Comparison of ENCODE assay signal across 9 mouse cellular contexts in the genomic region with DNA sequence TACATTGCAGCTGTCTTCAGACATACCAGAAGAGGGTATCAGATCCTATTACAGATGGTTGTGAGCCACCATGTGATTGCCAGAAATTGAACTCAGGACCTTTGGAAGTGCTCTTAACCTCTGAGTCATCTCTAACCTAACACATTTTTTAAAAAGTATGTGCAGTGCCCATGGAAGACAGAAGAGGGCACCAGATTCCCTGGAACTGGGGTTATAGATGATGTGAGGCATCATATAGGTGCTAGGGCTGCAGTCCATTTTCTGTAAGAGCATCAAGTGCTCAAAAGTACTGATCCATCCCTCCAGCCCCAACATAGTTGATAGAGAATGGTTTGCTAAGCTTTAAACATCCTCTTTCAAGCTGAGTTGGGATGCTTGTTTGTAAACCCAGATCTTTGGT. TPM values are rescaled to one million over a fixed set of nuclear protein-coding genes. Genes with fewer than 3 reads are reported as not detected.
DNase-seq lines count a peak whose midpoint lies in the region; ATAC-seq and TF ChIP-seq lines count a peak whose summit lies in the region.
"Had no signal": no experiment of that assay in that cellular context is flagged by ENCODE, and none has a peak within 500 bp of the region (broad histone marks: within the 10 kb centered on the region; RNA-seq: fewer than 3 reads in every experiment).

No protein-coding gene starts in this region.

- no peak overlapping the region for H3K9ac ChIP-seq in midbrain, embryonic 16.5 days (ENCODE audit: low read depth, low read length)
- no peak overlapping the region for H3K9ac ChIP-seq in liver, postnatal 0 days (replicated peaks)
- no peak overlapping the region for H3K9ac ChIP-seq in stomach, postnatal 0 days (ENCODE audit: low read length)
- H3K9ac ChIP-seq: hindbrain, embryonic 15.5 days had no signal

- H3K4me2 ChIP-seq in midbrain, embryonic 16.5 days (ENCODE audit: low read length), result no peak overlapping the region
- H3K4me2 ChIP-seq in liver, postnatal 0 days (ENCODE audit: low read depth, low read length), result no peak overlapping the region
- no peak overlapping the region for H3K4me2 ChIP-seq in stomach, postnatal 0 days (replicated peaks; ENCODE audit: low read depth)
- H3K4me2 ChIP-seq: hindbrain, embryonic 15.5 days had no signal

- no peak overlapping the region for H3K4me3 ChIP-seq in midbrain, embryonic 10.5 days
- H3K4me3 ChIP-seq in midbrain, embryonic 16.5 days (ENCODE audit: low read depth, low read length), result no peak overlapping the region
- no peak overlapping the region for H3K4me3 ChIP-seq in embryonic facial prominence, embryonic 10.5 days
- no peak overlapping the region for H3K4me3 ChIP-seq in liver, postnatal 0 days (ENCODE audit: low read depth, low read length)
- H3K4me3 ChIP-seq in stomach, postnatal 0 days (ENCODE audit: low read depth, low read length), result no peak overlapping the region
- H3K4me3 ChIP-seq: hindbrain, embryonic 15.5 days had no signal

- H3K36me3 ChIP-seq in midbrain, embryonic 10.5 days, result no peaks in the 10 kb centered on the region
- H3K36me3 ChIP-seq in midbrain, embryonic 16.5 days (ENCODE audit: control insufficient read depth, insufficient read depth, low read length), result no peaks in the 10 kb centered on the region
- H3K36me3 ChIP-seq in embryonic facial prominence, embryonic 10.5 days (replicated peaks), result no peaks in the 10 kb centered on the region
- no peaks in the 10 kb centered on the region for H3K36me3 ChIP-seq in liver, postnatal 0 days (replicated peaks; ENCODE audit: insufficient read depth, low read length)
- no peaks in the 10 kb centered on the region for H3K36me3 ChIP-seq in stomach, postnatal 0 days (ENCODE audit: control insufficient read depth, insufficient read depth, low read length)
- H3K36me3 ChIP-seq: hindbrain, embryonic 15.5 days had no signal

- no peak overlapping the region for H3K27ac ChIP-seq in midbrain, embryonic 10.5 days (replicated peaks)
- no peak overlapping the region for H3K27ac ChIP-seq in midbrain, embryonic 16.5 days (ENCODE audit: low read length)
- H3K27ac ChIP-seq in embryonic facial prominence, embryonic 10.5 days (replicated peaks), result no peak overlapping the region
- H3K27ac ChIP-seq in liver, postnatal 0 days (ENCODE audit: low read depth), result no peak overlapping the region
- no peak overlapping the region for H3K27ac ChIP-seq in stomach, postnatal 0 days (replicated peaks)
- H3K27ac ChIP-seq: hindbrain, embryonic 15.5 days had no signal

- ATAC-seq in midbrain, embryonic 16.5 days, result no peak
- ATAC-seq in liver, postnatal 0 days, result no peak
- ATAC-seq in stomach, postnatal 0 days (ENCODE audit: low FRiP score, low TSS enrichment), result no peak
- no peak for ATAC-seq in frontal cortex, adult (ENCODE audit: low TSS enrichment)

- TF ChIP-seq CTCF in liver, postnatal 0 days (IDR thresholded peaks at IDR 0.05; ENCODE audit: low read depth), result peak; percentile 87
- peak; percentile 82 for TF ChIP-seq CTCF in stomach, postnatal 0 days (IDR thresholded peaks at IDR 0.05; ENCODE audit: low read depth)

- no peak for TF ChIP-seq EP300 in liver, postnatal 0 days (IDR thresholded peaks at IDR 0.05; ENCODE audit: low read depth)
- no peak for TF ChIP-seq EP300 in stomach, postnatal 0 days (optimal IDR thresholded peaks at IDR 0.05)

- peaks cover 11% of the 10 kb centered on the region for H3K4me1 ChIP-seq in midbrain, embryonic 10.5 days
- H3K4me1 ChIP-seq in midbrain, embryonic 16.5 days (ENCODE audit: control insufficient read depth, insufficient read depth, low read length), result peaks cover 12% of the 10 kb centered on the region
- H3K4me1 ChIP-seq in embryonic facial prominence, embryonic 10.5 days, result peaks cover 8% of the 10 kb centered on the region
- H3K4me1 ChIP-seq in liver, postnatal 0 days (ENCODE audit: insufficient read depth), result peaks cover 13% of the 10 kb centered on the region
- no peaks in the 10 kb centered on the region for H3K4me1 ChIP-seq in stomach, postnatal 0 days (replicated peaks; ENCODE audit: control insufficient read depth, insufficient read depth)

- no peaks in the 10 kb centered on the region for H3K27me3 ChIP-seq in midbrain, embryonic 10.5 days (ENCODE audit: low read depth, poor library complexity, severe bottlenecking)
- no peaks in the 10 kb centered on the region for H3K27me3 ChIP-seq in midbrain, embryonic 16.5 days (ENCODE audit: control insufficient read depth, insufficient read depth, low read depth, low read length)
- no peaks in the 10 kb centered on the region for H3K27me3 ChIP-seq in embryonic facial prominence, embryonic 10.5 days (replicated peaks; ENCODE audit: low read depth, poor library complexity, severe bottlenecking)
- no peaks in the 10 kb centered on the region for H3K27me3 ChIP-seq in liver, postnatal 0 days (ENCODE audit: insufficient read depth, low read length)
- no peaks in the 10 kb centered on the region for H3K27me3 ChIP-seq in stomach, postnatal 0 days (ENCODE audit: control insufficient read depth, insufficient read depth, low read length)
- H3K27me3 ChIP-seq: hindbrain, embryonic 15.5 days had no signal

- no peaks in the 10 kb centered on the region for H3K9me3 ChIP-seq in midbrain, embryonic 10.5 days (replicated peaks)
- H3K9me3 ChIP-seq in midbrain, embryonic 16.5 days (replicated peaks; ENCODE audit: control insufficient read depth, low read length, poor library complexity, severe bottlenecking), result no peaks in the 10 kb centered on the region
- H3K9me3 ChIP-seq in embryonic facial prominence, embryonic 10.5 days, result no peaks in the 10 kb centered on the region
- no peaks in the 10 kb centered on the region for H3K9me3 ChIP-seq in liver, postnatal 0 days (ENCODE audit: low read length)
- no peaks in the 10 kb centered on the region for H3K9me3 ChIP-seq in stomach, postnatal 0 days (ENCODE audit: control insufficient read depth, low read length)
- H3K9me3 ChIP-seq: hindbrain, embryonic 15.5 days had no signal

- peak; percentile 34 to 77 for DNase-seq in adrenal gland, adult (ENCODE audit: inconsistent age in 2 of 2, low spot score in 1 of 2)
- no peak for DNase-seq in adrenal gland, postnatal 4 days (ENCODE audit: low spot score in 2 of 2)
- peak; percentile 33 for DNase-seq in midbrain, embryonic 10.5 days (ENCODE audit: low spot score)
- peak; percentile 26 for DNase-seq in embryonic facial prominence, embryonic 10.5 days (ENCODE audit: low spot score)
- peak; percentile 60 for DNase-seq in liver, postnatal 0 days
- peak; percentile 61 for DNase-seq in stomach, postnatal 0 days (ENCODE audit: low spot score)

RNA-seq across cellular contexts. Expression of a gene that starts 3.0 kb away (rescaled TPM):
- total RNA-seq in adrenal gland, postnatal 4 days (2021), result 1 to 10 TPM; 9.1 to 9.9 TPM
- polyA plus RNA-seq in midbrain, embryonic 10.5 days (2016; fragmentation: Nextera tagmentation; extraction: Ambion mirVana), result 9.4 and 11.4 TPM in 2 replicates
- 10.7 and 11.6 TPM in 2 replicates for polyA plus RNA-seq in midbrain, embryonic 16.5 days (2015; fragmentation: Nextera tagmentation; extraction: Ambion mirVana)
- polyA plus RNA-seq in embryonic facial prominence, embryonic 10.5 days (2016; fragmentation: Nextera tagmentation; extraction: Ambion mirVana), result 8.2 and 9.6 TPM in 2 replicates
- polyA plus RNA-seq in liver, postnatal 0 days (2015; fragmentation: Nextera tagmentation; extraction: Ambion mirVana), result 5.4 and 5.6 TPM in 2 replicates
- polyA plus RNA-seq in stomach, postnatal 0 days (2015; fragmentation: Nextera tagmentation; extraction: Ambion mirVana), result 6.8 and 7.7 TPM in 2 replicates

RNA-seq across cellular contexts. Expression of a gene that starts 4.0 kb away (rescaled TPM):
- 10 to 100 TPM; 21.2 to 24.4 TPM for total RNA-seq in adrenal gland, postnatal 4 days (2021)
- polyA plus RNA-seq in midbrain, embryonic 10.5 days (2016; fragmentation: Nextera tagmentation; extraction: Ambion mirVana), result 40.4 and 47.4 TPM in 2 replicates
- polyA plus RNA-seq in midbrain, embryonic 16.5 days (2015; fragmentation: Nextera tagmentation; extraction: Ambion mirVana), result 17.1 and 21.1 TPM in 2 replicates
- 46.8 and 50.6 TPM in 2 replicates for polyA plus RNA-seq in embryonic facial prominence, embryonic 10.5 days (2016; fragmentation: Nextera tagmentation; extraction: Ambion mirVana)
- 17.5 and 17.6 TPM in 2 replicates for polyA plus RNA-seq in liver, postnatal 0 days (2015; fragmentation: Nextera tagmentation; extraction: Ambion mirVana)
- 15.0 and 16.0 TPM in 2 replicates for polyA plus RNA-seq in stomach, postnatal 0 days (2015; fragmentation: Nextera tagmentation; extraction: Ambion mirVana)

RNA-seq across cellular contexts. Expression of a gene that starts 31.7 kb away (rescaled TPM):
- total RNA-seq in adrenal gland, postnatal 4 days (2021), result 10 to 100 TPM; 12.6 to 13.2 TPM
- 12.8 and 13.5 TPM in 2 replicates for polyA plus RNA-seq in midbrain, embryonic 10.5 days (2016; fragmentation: Nextera tagmentation; extraction: Ambion mirVana)
- 22.8 and 23.7 TPM in 2 replicates for polyA plus RNA-seq in midbrain, embryonic 16.5 days (2015; fragmentation: Nextera tagmentation; extraction: Ambion mirVana)
- polyA plus RNA-seq in embryonic facial prominence, embryonic 10.5 days (2016; fragmentation: Nextera tagmentation; extraction: Ambion mirVana), result 12.1 and 13.3 TPM in 2 replicates
- polyA plus RNA-seq in liver, postnatal 0 days (2015; fragmentation: Nextera tagmentation; extraction: Ambion mirVana), result 2.6 and 3.0 TPM in 2 replicates
- 5.1 TPM in 2 replicates for polyA plus RNA-seq in stomach, postnatal 0 days (2015; fragmentation: Nextera tagmentation; extraction: Ambion mirVana)

RNA-seq across cellular contexts. Expression of a gene that starts 57.1 kb away (rescaled TPM):
- total RNA-seq in adrenal gland, postnatal 4 days (2021), result 1 to 10 TPM; 1.0 to 1.1 TPM
- 5.8 and 5.9 TPM in 2 replicates for polyA plus RNA-seq in midbrain, embryonic 10.5 days (2016; fragmentation: Nextera tagmentation; extraction: Ambion mirVana)
- 1.5 TPM in 2 replicates for polyA plus RNA-seq in midbrain, embryonic 16.5 days (2015; fragmentation: Nextera tagmentation; extraction: Ambion mirVana)
- 5.1 and 6.1 TPM in 2 replicates for polyA plus RNA-seq in embryonic facial prominence, embryonic 10.5 days (2016; fragmentation: Nextera tagmentation; extraction: Ambion mirVana)
- 1.8 and 2.4 TPM in 2 replicates for polyA plus RNA-seq in liver, postnatal 0 days (2015; fragmentation: Nextera tagmentation; extraction: Ambion mirVana)
- polyA plus RNA-seq in stomach, postnatal 0 days (2015; fragmentation: Nextera tagmentation; extraction: Ambion mirVana), result 0.57 and 0.98 TPM in 2 replicates

Comparison
In these comparisons a context has a peak if more than half of its experiments do, and no peak if none do; other contexts are left out.
1. DNase-seq: peak in adrenal gland, adult (2 of 2), midbrain, embryonic 10.5 days (single experiment), embryonic facial prominence, embryonic 10.5 days (single experiment), liver, postnatal 0 days (single experiment) and stomach, postnatal 0 days (single experiment); none in adrenal gland, postnatal 4 days (0 of 2).